Mouse (Mus musculus) CD4-positive, CD25-positive, alpha-beta regulatory T cell, adult 2 months (primary cell): Measurements from ENCODE around the gene Cetn4.

Source experiments
- DNase-seq: peaks from one replicate; pipeline ENCODE4 v3.0.0-alpha.2; 2012; ENCODE audit warnings: low read depth, low spot score

Cetn4 gene

DNA sequence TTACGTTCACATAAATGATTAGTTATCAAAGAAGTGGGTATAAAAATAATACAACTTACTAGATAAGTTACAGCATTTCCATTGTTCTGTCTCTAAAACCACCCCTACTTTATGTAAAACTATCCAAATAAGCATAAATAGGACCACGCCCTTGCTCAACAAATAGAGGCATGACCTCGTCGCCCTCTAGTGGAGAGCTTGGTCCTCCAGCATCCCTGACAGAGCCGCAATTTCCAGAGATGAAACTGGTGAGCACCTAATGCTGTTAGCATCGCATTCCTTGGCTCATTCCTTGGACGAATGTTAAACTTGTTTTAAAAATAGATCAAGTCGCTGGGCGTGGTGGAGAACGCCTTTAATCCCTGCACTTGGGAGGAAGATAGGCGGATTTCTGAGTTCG is 9.8 kb downstream of the Cetn4 start:
- peak; percentile 88 for DNase-seq

- no peak for DNase-seq
These were observed 13.0 kb downstream of the Cetn4 start for GRCm38 (mm10) chr3:37299470-37299869.

DNA sequence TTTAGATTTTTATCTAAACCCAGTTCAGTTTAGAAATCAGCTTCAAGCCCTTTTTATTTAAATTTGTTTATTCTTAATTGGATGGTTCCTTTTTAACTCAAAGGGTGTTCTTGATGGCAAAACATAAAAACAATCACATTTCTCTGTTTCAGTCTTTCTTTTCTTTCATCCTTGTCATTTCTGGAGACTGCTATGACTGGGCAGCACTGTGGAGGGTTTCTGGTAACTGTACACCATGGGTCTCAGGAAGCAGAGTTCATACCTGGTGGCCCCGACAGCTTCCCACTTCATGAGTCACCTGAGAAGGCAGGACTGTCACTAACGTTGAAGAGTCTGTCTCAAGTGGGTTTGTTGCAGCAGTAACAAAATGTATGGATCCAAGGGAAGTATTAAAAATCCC is 19.9 kb downstream of the Cetn4 start:
- DNase-seq = no peak

- no peak for DNase-seq
These were observed 20.6 kb downstream of the Cetn4 start for GRCm38 (mm10) chr3:37291929-37292328.

- no peak for DNase-seq
These were observed 21.5 kb downstream of the Cetn4 start for GRCm38 (mm10) chr3:37290881-37291541.

DNA sequence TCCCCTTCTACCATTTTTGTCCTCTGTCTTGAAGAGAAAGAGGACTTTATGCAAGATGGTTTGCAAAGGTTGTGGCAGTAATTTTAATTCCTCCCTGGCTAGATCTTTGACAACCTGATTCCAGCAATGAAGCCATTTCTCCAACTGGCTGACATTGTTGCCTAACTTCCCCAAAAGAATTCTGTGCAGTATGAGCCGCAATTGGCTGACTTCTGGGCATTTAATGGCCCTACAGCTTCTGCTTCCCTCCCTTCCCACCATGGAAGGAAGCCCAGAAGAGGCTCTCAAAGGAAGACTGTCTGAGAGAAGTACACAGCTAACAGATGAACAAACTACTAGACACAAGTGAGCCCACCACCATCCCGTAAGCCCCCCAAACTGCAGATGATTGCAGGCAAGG is 23.3 kb downstream of the Cetn4 start:
- DNase-seq = no peak

GRCm38 (mm10) chr3:37283234-37283633 is 29.3 kb downstream of the Cetn4 start:
- DNase-seq = no peak

- no peak for DNase-seq
These were observed 30.1 kb downstream of the Cetn4 start for GRCm38 (mm10) chr3:37282299-37282922.

- peak; percentile 36 for DNase-seq
These were observed 31.6 kb downstream of the Cetn4 start for GRCm38 (mm10) chr3:37280871-37281270.

GRCm38 (mm10) chr3:37280221-37280620 is 32.3 kb downstream of the Cetn4 start:
- no peak for DNase-seq

- peak; percentile 17 for DNase-seq
These were observed 37.8 kb downstream of the Cetn4 start for GRCm38 (mm10) chr3:37274661-37275060.

- peak; percentile 36 for DNase-seq
These were observed 39.4 kb downstream of the Cetn4 start for GRCm38 (mm10) chr3:37273092-37273491.

DNA sequence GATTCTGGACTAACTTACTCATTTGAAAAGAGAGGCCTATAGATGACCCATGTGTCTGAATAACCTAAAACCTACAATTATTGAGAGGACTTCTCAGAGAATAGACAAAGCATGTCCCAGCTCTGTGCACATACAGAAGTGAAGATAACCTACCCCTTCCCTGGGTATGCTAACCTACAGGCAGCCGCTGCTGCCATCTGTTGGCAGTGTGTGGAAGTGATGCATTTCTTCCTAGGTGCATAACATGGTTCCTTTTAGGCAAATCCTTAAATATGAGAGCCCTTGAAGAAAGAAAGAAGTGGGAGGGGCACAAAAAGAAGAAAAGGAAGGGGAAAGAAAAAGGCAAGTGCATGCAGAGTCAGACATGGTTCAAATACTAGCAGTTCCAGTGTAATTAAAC is 41.3 kb downstream of the Cetn4 start:
- peak; percentile 83 for DNase-seq

DNA sequence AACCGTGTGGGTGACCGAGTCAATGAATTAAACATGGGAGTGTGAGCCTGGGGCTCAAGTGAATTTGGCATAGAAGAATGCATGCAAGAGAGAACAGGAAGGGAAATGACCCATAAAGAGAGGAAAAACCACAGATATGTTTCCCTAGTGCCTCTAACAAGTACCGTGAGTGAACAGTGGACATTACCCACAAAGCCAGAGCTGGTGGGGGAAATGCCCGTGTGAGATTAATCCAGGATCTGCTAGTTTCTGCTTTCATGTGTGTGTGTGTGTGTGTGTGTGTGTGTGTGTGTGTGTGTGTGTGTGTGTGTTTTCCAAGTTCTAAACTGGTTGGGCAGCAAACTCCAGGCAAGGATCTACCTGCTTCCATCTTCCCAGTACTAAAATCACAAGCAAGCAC is 42.6 kb downstream of the Cetn4 start:
- DNase-seq = no peak

DNA sequence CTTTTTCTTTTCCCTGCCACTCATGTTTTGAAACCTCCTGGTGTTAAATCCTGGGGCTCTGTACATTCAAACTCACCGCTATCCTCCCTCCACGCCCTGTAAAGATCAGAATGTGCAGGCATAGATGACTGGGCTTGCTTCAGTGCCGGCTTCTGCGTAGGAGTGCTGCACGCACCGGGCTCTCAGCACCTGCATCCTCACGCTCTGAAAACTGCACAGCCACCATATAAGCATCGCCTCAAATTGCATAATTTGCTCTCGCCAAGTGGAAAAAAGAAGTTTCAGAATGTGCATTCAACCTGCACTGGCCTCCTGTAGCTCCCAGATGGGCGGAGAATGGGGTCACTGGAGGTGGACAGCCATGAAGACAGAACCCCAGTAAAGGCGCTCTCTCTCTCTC is 44.2 kb downstream of the Cetn4 start:
- DNase-seq = peak; percentile 44

- peak; percentile 41 for DNase-seq
These were observed 53.0 kb downstream of the Cetn4 start for GRCm38 (mm10) chr3:37259331-37259999.

GRCm38 (mm10) chr3:37257776-37258175 is 54.7 kb downstream of the Cetn4 start:
- no peak for DNase-seq
